Mouse (Mus musculus) midbrain, embryonic 16.5 days (tissue): ENCODE results near the gene Olfr215. TPM values are rescaled to one million over a fixed set of nuclear protein-coding genes. Genes with fewer than 3 reads are reported as not detected.
"Not testable (repeated sequence)": the region's sequence is repeated elsewhere in the genome, so short reads cannot be mapped to it uniquely, and the experiment has no call there.

Experiments
- ATAC-seq: fragments of 200-750 bp; cut with Nextera tagmentation; 2 replicates; pipeline ENCODE4 v1.8.0; 2017; ENCODE audit warnings: moderate TSS enrichment
- H3K27ac ChIP-seq: fragments of 300-500 bp; sonication (generic); 2 replicates; pipeline ENCODE4 v1.5.1; 2014; ENCODE audit warnings: mild to moderate bottlenecking, low read length, mixed read lengths
- H3K27me3 ChIP-seq: fragments of 300-500 bp; sonication (generic); 2 replicates; pipeline ENCODE4 v1.6.1; 2014; ENCODE audit warnings: low read depth, low read length, mixed read lengths; ENCODE audit not compliant: control insufficient read depth, insufficient read depth
- H3K36me3 ChIP-seq: fragments of 300-500 bp; sonication (generic); 2 replicates; pipeline ENCODE4 v1.6.1; 2014; ENCODE audit warnings: mild to moderate bottlenecking, low read length, moderate library complexity, mixed read lengths; ENCODE audit not compliant: control insufficient read depth, insufficient read depth
- H3K4me1 ChIP-seq: fragments of 300-500 bp; sonication (generic); 2 replicates; pipeline ENCODE4 v1.6.1; 2014; ENCODE audit warnings: mild to moderate bottlenecking, low read length, mixed read lengths; ENCODE audit not compliant: control insufficient read depth, insufficient read depth
- H3K4me2 ChIP-seq: fragments of 300-500 bp; sonication (generic); 2 replicates; pipeline ENCODE4 v1.6.1; 2014; ENCODE audit warnings: mild to moderate bottlenecking, low read length, mixed read lengths
- H3K4me3 ChIP-seq: fragments of 300-500 bp; sonication (generic); 2 replicates; pipeline ENCODE4 v1.5.1; 2014; ENCODE audit warnings: low read depth, mild to moderate bottlenecking, low read length, moderate library complexity, mixed read lengths
- H3K9ac ChIP-seq: fragments of 300-500 bp; sonication (generic); 2 replicates; pipeline ENCODE4 v1.6.1; 2014; ENCODE audit warnings: low read depth, low read length, mixed read lengths
- H3K9me3 ChIP-seq: fragments of 300-500 bp; sonication (generic); replicated peaks from 2 replicates; pipeline ENCODE4 v1.6.1; 2014; ENCODE audit warnings: mild to moderate bottlenecking, low read length, mixed read lengths; ENCODE audit not compliant: control insufficient read depth, poor library complexity, severe bottlenecking
- WGBS: fragments of 180-500 bp; shearing (Covaris S2); extraction: QIAGEN DNeasy Blood & Tissue Kit; methylation state at CpG from one replicate; pipeline ENCODE4 v1.1.7; 2014; 5-methylcytosine and 5-hydroxymethylcytosine counted together
- polyA plus RNA-seq: library from polyadenylated mRNA; unstranded; fragments of >200 nt; fragmentation: Nextera tagmentation; extraction: Ambion mirVana; gene quantifications from 2 replicates; pipeline ENCODE4 v1.2.1, GENCODE M21; 2015

Gene Olfr215
- polyA plus RNA-seq, 1 experiment from 2014 or later, result not detected

DNA sequence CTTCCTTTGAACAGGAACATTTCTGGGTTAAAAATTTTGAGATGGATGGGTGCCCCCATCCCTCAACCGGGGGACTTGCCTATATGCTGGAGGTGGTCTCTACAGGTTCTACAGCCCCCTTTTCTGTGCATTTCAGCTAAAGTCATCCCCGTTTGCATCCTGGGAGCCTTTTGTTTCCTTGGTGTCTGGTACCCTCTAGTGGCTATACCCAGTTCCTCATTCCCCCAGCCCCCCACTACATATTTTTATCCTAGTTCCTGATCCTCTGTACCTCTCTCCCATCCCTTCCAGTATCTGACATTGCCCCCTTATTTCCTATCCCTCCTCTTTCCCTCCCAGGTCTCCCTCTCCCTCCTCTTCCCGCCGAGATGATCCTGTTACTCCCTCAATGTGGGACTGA lies 23.2 kb upstream of the Olfr215 start:
- no peak for ATAC-seq
- Histone ChIP-seq H3K9ac (no peak overlapping the region), H3K4me2 (no peak overlapping the region), H3K9me3 (no peaks in the 10 kb centered on the region), H3K4me3 (no peak overlapping the region), H3K36me3 (no peaks in the 10 kb centered on the region), H3K4me1 (no peaks in the 10 kb centered on the region), H3K27ac (no peak overlapping the region), H3K27me3 (no peaks in the 10 kb centered on the region)
- 43% methylated on average over 4 of the region's 4 CpGs for WGBS

DNA sequence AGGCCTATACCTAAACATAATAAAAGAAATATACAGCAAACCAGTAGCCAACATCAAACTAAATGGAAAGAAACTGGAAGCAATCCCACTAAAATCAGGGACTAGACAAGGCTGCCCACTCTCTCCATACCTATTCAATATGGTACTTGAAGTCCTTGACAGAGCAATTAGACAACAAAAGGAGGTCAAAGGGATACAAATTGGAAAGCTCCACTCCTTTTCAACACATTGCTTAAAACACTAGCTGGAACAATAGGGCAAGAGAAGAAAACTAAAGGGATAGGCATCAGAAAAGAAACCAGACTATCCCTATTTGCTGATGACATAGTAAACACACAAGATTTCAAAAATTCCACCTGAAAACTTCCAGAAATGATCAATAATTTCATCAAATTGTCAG lies 17.0 kb upstream of the Olfr215 start:
- H3K4me3 ChIP-seq, ATAC-seq, H3K9ac ChIP-seq, H3K36me3 ChIP-seq, H3K9me3 ChIP-seq, H3K27me3 ChIP-seq, H3K27ac ChIP-seq, H3K4me2 ChIP-seq, H3K4me1 ChIP-seq: not testable (repeated sequence)

DNA sequence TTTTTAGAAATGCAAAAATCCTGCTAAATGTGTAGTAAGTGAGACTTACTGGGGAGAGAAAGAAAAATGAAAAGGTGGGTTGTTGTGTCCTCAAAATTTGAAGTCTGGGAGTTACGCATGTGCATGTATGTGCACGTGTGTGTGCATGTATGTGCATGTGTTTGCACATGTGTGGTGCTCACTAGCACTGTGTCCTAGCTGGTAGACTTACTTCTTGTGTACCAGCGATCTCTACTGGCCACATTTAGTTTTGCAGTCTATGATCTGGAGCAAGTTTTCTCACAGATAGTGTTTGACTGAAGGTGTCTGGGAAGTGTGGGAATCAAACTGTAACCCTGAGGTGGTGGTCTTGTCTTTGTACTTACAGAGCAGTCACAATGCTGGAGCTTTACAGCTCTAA lies 14.2 kb downstream of the Olfr215 start:
- Histone ChIP-seq H3K4me2 (no peak overlapping the region), H3K27me3 (no peaks in the 10 kb centered on the region), H3K4me1 (no peaks in the 10 kb centered on the region), H3K27ac (no peak overlapping the region), H3K4me3 (no peak overlapping the region), H3K9me3 (no peaks in the 10 kb centered on the region), H3K9ac (no peak overlapping the region), H3K36me3 (no peaks in the 10 kb centered on the region)
- 30% methylated on average over 3 of the region's 3 CpGs for WGBS
- no peak for ATAC-seq

DNA sequence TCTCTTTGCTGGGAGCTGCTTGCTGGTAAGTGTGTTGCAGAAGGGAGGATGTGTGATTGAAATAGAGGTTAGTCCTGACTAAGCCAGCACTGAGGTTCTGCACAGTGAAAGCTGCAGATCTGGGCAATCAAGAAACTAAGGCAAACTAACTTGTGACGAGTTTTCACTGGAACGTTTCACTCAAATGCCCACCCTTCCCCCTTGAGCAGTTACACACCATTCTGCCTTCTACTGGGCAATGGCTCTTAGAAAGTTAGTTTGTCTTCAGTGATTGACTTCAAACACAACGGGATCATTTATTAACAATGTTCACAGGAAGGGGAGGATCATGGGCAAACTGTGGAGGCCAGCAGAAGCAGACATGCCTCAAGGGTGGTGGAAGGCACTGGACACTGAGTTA lies 29.0 kb downstream of the Olfr215 start:
- H3K9me3 ChIP-seq, result no peaks in the 10 kb centered on the region
- no peaks in the 10 kb centered on the region for H3K36me3 ChIP-seq
- WGBS, result 74% methylated on average over 3 of the region's 3 CpGs
- no peak overlapping the region for H3K4me2 ChIP-seq
- no peak overlapping the region for H3K27ac ChIP-seq
- no peaks in the 10 kb centered on the region for H3K27me3 ChIP-seq
- H3K4me3 ChIP-seq, result no peak overlapping the region
- no peak for ATAC-seq
- no peak overlapping the region for H3K9ac ChIP-seq
- no peaks in the 10 kb centered on the region for H3K4me1 ChIP-seq

DNA sequence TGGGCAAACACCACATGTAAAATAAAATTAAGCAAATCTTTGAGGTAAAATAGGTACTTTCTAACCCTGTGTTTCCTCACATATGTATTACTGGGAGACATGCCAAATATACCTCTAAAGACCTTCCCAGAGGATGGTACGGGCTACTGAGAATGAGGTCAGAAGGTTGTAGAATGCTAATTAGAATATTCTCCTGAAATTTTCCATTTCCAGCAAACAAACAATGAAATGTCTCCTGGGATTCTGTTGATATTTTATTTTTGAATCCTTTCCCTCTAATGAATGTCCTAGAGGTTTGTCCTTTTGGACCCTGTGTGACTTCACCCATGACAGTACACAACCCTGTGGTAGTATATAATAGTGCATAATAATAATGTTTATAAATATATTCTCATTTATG lies 30.1 kb downstream of the Olfr215 start, which contains the start of gene Olfr214:
Olfr214 (plus strand) TSS at position 301 of the 400 bp plus-strand sequence.
- Histone ChIP-seq H3K36me3 (no peaks in the 10 kb centered on the region), H3K4me1 (no peaks in the 10 kb centered on the region), H3K4me2 (no peak within 1 kb of the TSS), H3K9ac (no peak within 1 kb of the TSS), H3K27ac (no peak within 1 kb of the TSS), H3K9me3 (no peaks in the 10 kb centered on the region), H3K27me3 (no peaks in the 10 kb centered on the region), H3K4me3 (no peak within 1 kb of the TSS)
- no peak for ATAC-seq
- WGBS, result 78% methylated on average over 1 of the region's 1 CpGs

DNA sequence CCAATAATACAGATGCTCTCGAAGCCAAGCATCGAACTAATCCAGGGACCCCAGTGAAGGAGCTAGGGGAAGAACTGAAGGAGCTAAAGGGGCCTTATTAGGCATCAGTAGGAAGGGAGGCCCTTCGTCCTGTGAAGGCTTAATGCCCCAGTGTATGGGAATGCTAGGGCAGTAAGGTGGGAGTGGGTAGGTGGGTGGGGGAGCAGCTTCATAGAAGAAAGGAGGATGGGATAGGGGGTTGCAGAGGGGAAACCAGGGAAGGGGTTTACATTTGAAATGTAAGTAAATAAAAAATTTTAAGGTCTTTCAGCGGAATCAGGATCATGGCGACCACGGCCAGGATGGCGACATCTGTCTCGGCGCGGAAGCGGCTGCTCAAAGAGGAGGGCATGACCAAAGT lies 33.2 kb downstream of the Olfr215 start, which contains the start of gene Gm5580:
Gm5580 (plus strand) TSS at position 301 of the 400 bp plus-strand sequence.
- H3K4me3 ChIP-seq, H3K4me2 ChIP-seq: not testable (repeated sequence)
- 93% methylated on average over 11 of the region's 11 CpGs for WGBS

DNA sequence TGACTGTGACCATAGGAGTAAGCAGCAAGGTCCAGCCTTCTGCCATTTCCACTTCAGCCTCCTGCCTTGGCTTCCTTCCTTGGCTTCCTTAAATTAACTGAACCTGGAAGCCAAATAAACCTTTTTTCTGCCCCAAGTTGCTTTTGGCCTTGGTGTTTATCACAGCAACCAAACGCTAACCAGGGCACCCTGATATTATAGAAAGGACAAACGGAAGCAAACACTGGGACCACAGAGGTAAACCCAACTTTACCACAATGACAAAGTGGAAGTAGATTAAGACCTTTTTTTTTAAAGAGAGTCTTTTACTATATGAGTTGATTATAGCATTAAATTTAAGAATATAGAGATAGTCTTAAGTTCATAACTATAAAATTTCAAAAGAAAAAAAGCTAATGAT lies 41.5 kb downstream of the Olfr215 start:
- no peaks in the 10 kb centered on the region for H3K9me3 ChIP-seq
- no peak for ATAC-seq
- no peak overlapping the region for H3K4me3 ChIP-seq
- H3K27me3 ChIP-seq, result no peaks in the 10 kb centered on the region
- no peak overlapping the region for H3K27ac ChIP-seq
- 89% methylated on average over 2 of the region's 2 CpGs for WGBS
- no peaks in the 10 kb centered on the region for H3K36me3 ChIP-seq
- H3K4me2 ChIP-seq, result no peak overlapping the region
- no peak overlapping the region for H3K9ac ChIP-seq
- no peaks in the 10 kb centered on the region for H3K4me1 ChIP-seq

More for the DNA sequence above, 33.2 kb downstream of the Olfr215 start, which contains the start of gene Gm5580:
- H3K27ac ChIP-seq, H3K36me3 ChIP-seq, H3K9ac ChIP-seq, ATAC-seq, H3K4me1 ChIP-seq, H3K27me3 ChIP-seq, H3K9me3 ChIP-seq: not testable (repeated sequence)

DNA sequence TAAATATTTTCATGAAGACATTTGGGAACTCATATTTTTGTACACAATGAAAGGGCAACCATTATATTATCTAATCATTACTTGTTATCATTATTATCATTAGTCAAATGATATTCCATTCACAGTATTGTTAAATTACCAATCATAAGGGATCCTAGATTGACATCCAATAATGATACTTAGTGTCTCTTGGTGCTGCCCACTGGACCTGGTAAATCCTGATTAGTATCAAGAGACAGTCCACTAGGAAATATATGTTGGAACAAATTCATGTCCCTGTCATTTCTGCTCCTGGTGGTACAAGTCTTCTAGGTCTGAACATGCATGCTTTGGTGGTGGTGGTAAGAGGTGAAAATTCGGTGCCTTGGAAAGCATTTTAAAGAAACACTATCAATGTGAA lies 45.8 kb downstream of the Olfr215 start, which contains the start of gene Olfr213:
Olfr213 (plus strand) TSS at position 301 of the 400 bp plus-strand sequence.
- ATAC-seq, result no peak
- H3K4me2 ChIP-seq, result no peak within 1 kb of the TSS
- no peaks in the 10 kb centered on the region for H3K27me3 ChIP-seq
- H3K36me3 ChIP-seq, result no peaks in the 10 kb centered on the region
- H3K27ac ChIP-seq, result no peak within 1 kb of the TSS
- no peak within 1 kb of the TSS for H3K9ac ChIP-seq
- H3K4me3 ChIP-seq, result no peak within 1 kb of the TSS
- H3K9me3 ChIP-seq, result no peaks in the 10 kb centered on the region
- no peaks in the 10 kb centered on the region for H3K4me1 ChIP-seq
- WGBS, result 86% methylated on average over 1 of the region's 1 CpGs
